ENCODE assay signal across 15 mouse cellular contexts in the genomic region with DNA sequence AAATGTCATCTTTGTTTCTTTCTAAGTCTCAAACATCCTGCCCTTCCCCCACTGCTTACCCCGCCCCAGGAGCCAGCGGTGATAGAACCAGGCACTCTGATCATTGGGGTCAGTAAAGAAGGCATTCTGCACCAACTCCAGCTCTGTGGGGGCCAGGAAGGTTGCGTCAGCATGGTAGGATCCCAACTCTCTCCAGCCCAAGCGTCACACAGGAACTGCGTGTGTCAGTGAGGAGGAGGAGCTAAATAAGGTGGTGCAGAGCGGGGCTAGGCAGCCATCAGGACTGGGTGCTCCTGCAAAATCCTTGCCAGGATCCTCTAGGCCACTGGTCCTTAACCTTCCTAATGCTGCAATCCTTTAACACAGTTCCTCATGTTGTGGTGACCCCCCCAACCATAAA. TPM values are rescaled to one million over a fixed set of nuclear protein-coding genes. Genes with fewer than 3 reads are reported as not detected.
"Had no signal": no experiment of that assay in that cellular context is flagged by ENCODE, and none has a peak within 500 bp of the region (broad histone marks: within the 10 kb centered on the region; RNA-seq: fewer than 3 reads in every experiment).

No protein-coding gene starts in this region.

- H3K4me2 ChIP-seq: liver, embryonic 13.5 days; midbrain, embryonic 11.5 days had no signal

- H3K27ac ChIP-seq: liver, embryonic 13.5 days; stomach, postnatal 0 days had no signal

- H3K4me3 ChIP-seq: liver, embryonic 13.5 days had no signal

- DNase-seq: kidney, adult 9 months; left cerebral cortex, postnatal 4 days; liver, embryonic 13.5 days; lung, adult 2 months; lung, postnatal 14 days; lung, postnatal 4 days; midbrain, embryonic 14.5 days; right cerebral cortex, adult 18-20 months; right cerebral cortex, postnatal 14 days; right cerebral cortex, postnatal 4 days; thymus, adult 2 months; thymus, postnatal 25 days had no signal

- H3K27me3 ChIP-seq: liver, embryonic 13.5 days had no signal

- H3K9me3 ChIP-seq: liver, embryonic 13.5 days had no signal

RNA-seq across cellular contexts. Expression of a gene that starts 6.0 kb away (rescaled TPM):
- total RNA-seq: megakaryocyte-erythroid progenitor cell, adult 5-6 weeks had no signal
